Mouse (Mus musculus) kidney, adult 2 months (tissue): ENCODE measurements around the gene Fgfr1op2.

Experiments used
- CTCF ChIP-seq: fragments of 200-500 bp; conservative IDR thresholded peaks from 2 replicates; pipeline ENCODE4 v1.5.1; 2011; ENCODE audit warnings: low read depth, mild to moderate bottlenecking, control low read depth, low read length, moderate library complexity, mixed read lengths; ENCODE audit not compliant: insufficient read depth, insufficient read length
- POLR2A ChIP-seq: fragments of 200-500 bp; IDR thresholded peaks from one replicate; pipeline ENCODE4 v1.6.1; 2011; ENCODE audit warnings: low read depth, low read length, control low read depth

GRCm38 (mm10) chr6:146603651-146604050, 26.6 kb downstream of the Fgfr1op2 start:
- TF ChIP-seq CTCF (no peak), POLR2A (no peak)
